Mouse (Mus musculus) gastrocnemius, adult 8-10 months (tissue): ENCODE results near the gene Cpvl. TPM values are rescaled to one million over a fixed set of nuclear protein-coding genes. Genes with fewer than 3 reads are reported as not detected.
A peak's percentile ranks its signal among the peaks of the same experiment; 100 is the strongest.

Experiments
- DNase-seq, 2 experiments: peaks; one replicate each; pipeline ENCODE4 v3.0.0; 2022; ENCODE audit warnings: low spot score in 2 of 2
- total RNA-seq, 4 experiments: library from RNA; stranded (reverse); gene quantifications; 2 replicates each; pipeline ENCODE4 v1.2.4; 2022

The Cpvl gene
- total RNA-seq, 4 experiments from 2014 or later: not detected

- DNase-seq: no peak
Measured at GRCm38 (mm10) chr6:53972238-53972743, 6.2 kb downstream of the Cpvl start.

GRCm38 (mm10) chr6:53971729-53972128 is 6.7 kb downstream of the Cpvl start:
- no peak for DNase-seq

- DNase-seq: no peak
Measured at GRCm38 (mm10) chr6:53969081-53969480, 9.4 kb downstream of the Cpvl start.

GRCm38 (mm10) chr6:53968550-53968949 is 9.9 kb downstream of the Cpvl start:
- no peak for DNase-seq

GRCm38 (mm10) chr6:53966595-53966994 is 11.9 kb downstream of the Cpvl start:
- no peak for DNase-seq

GRCm38 (mm10) chr6:53965900-53966299 is 12.6 kb downstream of the Cpvl start:
- no peak for DNase-seq

GRCm38 (mm10) chr6:53963906-53964496 is 14.5 kb downstream of the Cpvl start:
- no peak for DNase-seq

- no peak for DNase-seq
Measured at GRCm38 (mm10) chr6:53962006-53962405, 16.5 kb downstream of the Cpvl start.

GRCm38 (mm10) chr6:53959826-53960225 is 18.6 kb downstream of the Cpvl start:
- DNase-seq: no peak

- peak; percentile 38 to 55 for DNase-seq
Measured at GRCm38 (mm10) chr6:53958321-53958720, 20.1 kb downstream of the Cpvl start.

GRCm38 (mm10) chr6:53956513-53956912 is 22.0 kb downstream of the Cpvl start:
- DNase-seq: no peak

GRCm38 (mm10) chr6:53955846-53956245 is 22.6 kb downstream of the Cpvl start:
- DNase-seq: no peak

- DNase-seq: no peak
Measured at GRCm38 (mm10) chr6:53955271-53955670, 23.2 kb downstream of the Cpvl start.

- DNase-seq: peak in 1 of 2 experiments; percentile 16
Measured at GRCm38 (mm10) chr6:53954106-53954505, 24.4 kb downstream of the Cpvl start.

GRCm38 (mm10) chr6:53953348-53953747 is 25.1 kb downstream of the Cpvl start:
- DNase-seq: no peak

GRCm38 (mm10) chr6:53951421-53951820 is 27.1 kb downstream of the Cpvl start:
- no peak for DNase-seq

- no peak for DNase-seq
Measured at GRCm38 (mm10) chr6:53950876-53951275, 27.6 kb downstream of the Cpvl start.

- no peak for DNase-seq
Measured at GRCm38 (mm10) chr6:53948388-53949035, 30.0 kb downstream of the Cpvl start.

GRCm38 (mm10) chr6:53944887-53945286 is 33.6 kb downstream of the Cpvl start:
- no peak for DNase-seq

GRCm38 (mm10) chr6:53944417-53944816 is 34.1 kb downstream of the Cpvl start:
- DNase-seq: no peak

GRCm38 (mm10) chr6:53942190-53942831 is 36.2 kb downstream of the Cpvl start:
- DNase-seq: no peak

GRCm38 (mm10) chr6:53939752-53940151 is 38.7 kb downstream of the Cpvl start:
- no peak for DNase-seq

- DNase-seq: no peak
Measured at GRCm38 (mm10) chr6:53938942-53939341, 39.5 kb downstream of the Cpvl start.
